Mouse (Mus musculus): Measurements from ENCODE around the gene ccdc198. TPM values are rescaled to one million over a fixed set of nuclear protein-coding genes. Genes with fewer than 3 reads are reported as not detected.
A peak's percentile ranks its signal among the peaks of the same experiment; 100 is the strongest.

ccdc198 gene
- polyA plus RNA-seq, 1 experiment from 2014 or later: 86.7 TPM

DNA sequence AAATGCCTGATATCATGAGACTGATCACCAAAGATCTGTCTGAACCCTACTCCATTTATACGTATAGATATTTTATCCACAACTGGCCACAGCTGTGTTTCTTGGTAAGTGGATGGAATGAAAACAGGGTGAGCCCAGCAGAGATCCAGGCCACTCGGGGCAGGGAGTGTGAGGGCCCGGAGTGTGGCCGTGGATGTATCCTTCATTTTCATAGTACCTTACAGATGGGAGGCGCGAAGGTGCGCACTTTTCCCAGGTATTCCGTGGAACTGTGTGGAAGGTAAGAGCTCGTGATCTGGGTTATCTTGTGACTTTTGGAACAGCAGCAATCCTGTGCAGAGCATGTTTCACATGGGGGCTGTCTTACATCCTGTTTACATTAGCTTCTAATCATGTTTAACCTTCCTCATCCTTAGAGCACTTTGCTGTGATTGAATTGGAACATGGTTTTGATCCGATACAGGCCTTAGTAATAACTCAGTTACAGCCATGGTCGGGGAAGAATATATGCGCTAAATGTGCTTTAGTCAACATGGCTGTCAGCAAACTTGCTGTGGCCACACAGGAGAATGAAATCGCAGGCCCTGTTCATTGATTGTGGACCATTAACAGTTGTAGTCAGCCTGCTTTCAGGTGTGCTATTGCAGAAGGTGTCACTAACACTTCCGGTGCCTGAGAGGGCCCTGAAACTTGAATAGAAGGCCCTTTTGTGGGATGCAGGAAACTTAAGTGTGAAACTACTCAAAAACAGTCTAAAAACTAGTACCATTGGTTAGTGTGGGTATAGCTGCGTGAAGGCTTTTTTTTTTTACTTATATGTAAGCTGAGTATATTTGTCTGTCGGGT, 71.8 kb downstream of the ccdc198 start:
- Histone ChIP-seq H3K4me3 (replicated peaks) (peak overlapping the region; percentile 82), H3K9ac (peak overlapping the region; percentile 86), H3K9me3 (replicated peaks) (no peaks in the 10 kb centered on the region), H3K27me3 (no peaks in the 10 kb centered on the region), H3K4me1 (peaks cover 23% of the 10 kb centered on the region), H3K27ac (peak overlapping the region; percentile 85; the same call in 1 of the 2 replicates), H3K36me3 (peaks cover 3% of the 10 kb centered on the region; the same call in 1 of the 2 replicates), H3K4me2 (peak overlapping the region; percentile 75)
- ATAC-seq (replicated peaks; ENCODE audit: low FRiP score): no peak
- 36% methylated on average over 16 of the region's 16 CpGs for WGBS

GRCm38 (mm10) chr14:49172582-49172988, 72.7 kb downstream of the ccdc198 start:
- peak overlapping the region; percentile 85 for H3K27ac ChIP-seq
- ATAC-seq (replicated peaks; ENCODE audit: low FRiP score): peak; percentile 85
- H3K27me3 ChIP-seq: no peaks in the 10 kb centered on the region
- peak overlapping the region; percentile 86 for H3K9ac ChIP-seq
- H3K9me3 ChIP-seq (replicated peaks): no peaks in the 10 kb centered on the region
- WGBS: under 1% methylated on average over 46 of the region's 46 CpGs
- peak overlapping the region; percentile 75 for H3K4me2 ChIP-seq
- H3K4me1 ChIP-seq: peaks cover 23% of the 10 kb centered on the region
- H3K36me3 ChIP-seq: no peaks in the 10 kb centered on the region
- H3K4me3 ChIP-seq (replicated peaks): peak overlapping the region; percentile 82

DNA sequence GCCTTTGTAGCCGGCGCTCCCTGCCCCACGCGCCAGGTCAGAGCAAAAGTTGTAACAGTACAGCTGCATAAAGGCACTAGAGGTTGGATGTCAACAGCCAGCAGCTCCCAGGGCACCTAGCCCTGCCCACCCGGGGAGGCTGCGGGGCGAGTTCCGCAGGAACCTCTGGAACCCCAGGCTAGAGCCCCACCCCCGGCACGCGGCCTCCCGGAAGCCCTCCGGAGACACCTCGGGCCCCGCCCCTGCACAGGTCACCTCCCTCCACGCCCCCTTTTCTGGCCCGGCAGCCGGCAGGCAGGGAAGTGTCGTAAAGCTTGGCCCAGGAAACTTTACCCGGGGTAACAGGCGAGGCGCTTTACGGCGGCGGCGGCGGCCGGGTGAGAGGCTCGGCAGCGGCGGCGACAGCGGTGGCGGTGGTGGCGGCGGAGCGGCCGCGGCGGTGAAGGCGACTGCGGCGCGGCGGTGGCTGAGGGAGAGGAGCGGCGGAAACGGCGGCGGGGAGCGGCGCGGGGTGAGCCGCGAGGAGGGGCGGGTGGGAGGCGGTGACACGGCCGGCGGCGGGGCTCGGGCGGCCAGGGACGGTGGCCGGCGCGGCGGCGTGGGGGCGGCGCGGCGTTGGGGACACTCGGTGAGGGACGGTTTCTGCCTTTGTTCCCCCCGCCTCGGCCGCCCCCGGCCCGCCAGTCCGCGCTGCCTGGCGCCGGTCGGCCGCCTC, 73.2 kb downstream of the ccdc198 start, which contains the start of gene Naa30:
Gene Naa30 (plus strand): TSS at position 360 of the 715 bp plus-strand sequence.
- Histone ChIP-seq H3K9ac (peak within 1 kb of the TSS; percentile 86), H3K4me1 (peaks cover 23% of the 10 kb centered on the region), H3K27ac (peak within 1 kb of the TSS; percentile 85), H3K4me3 (replicated peaks) (peak within 1 kb of the TSS; percentile 82), H3K4me2 (peak within 1 kb of the TSS; percentile 75), H3K9me3 (replicated peaks) (no peaks in the 10 kb centered on the region), H3K36me3 (no peaks in the 10 kb centered on the region), H3K27me3 (no peaks in the 10 kb centered on the region)
- ATAC-seq (replicated peaks; ENCODE audit: low FRiP score): peak; percentile 95
- WGBS: under 1% methylated on average over 46 of the region's 86 CpGs

DNA sequence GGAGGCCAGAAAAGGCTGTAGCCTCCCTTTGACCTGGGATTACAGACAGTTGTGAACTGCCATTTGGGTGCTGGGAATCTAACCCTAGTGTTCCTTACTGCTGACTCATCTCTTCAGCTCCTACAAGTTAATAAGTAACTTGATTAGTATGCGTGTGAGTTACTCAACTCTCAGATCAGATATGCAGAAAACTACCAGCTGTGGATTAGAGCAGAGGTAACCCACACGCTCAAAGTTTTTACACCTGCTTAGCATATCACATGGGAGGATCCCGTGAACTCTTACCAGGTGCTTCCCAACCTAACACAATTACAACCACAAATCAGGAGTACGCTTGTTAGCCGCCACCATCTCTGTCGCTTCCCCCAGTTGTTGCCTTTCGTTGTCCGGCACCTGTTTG, 74.0 kb downstream of the ccdc198 start:
- 29% methylated on average over 8 of the region's 8 CpGs for WGBS
- Histone ChIP-seq H3K27ac (peak overlapping the region; percentile 85; the same call in 1 of the 2 replicates), H3K4me2 (peak overlapping the region; percentile 75), H3K27me3 (no peaks in the 10 kb centered on the region), H3K36me3 (no peaks in the 10 kb centered on the region), H3K9ac (peak overlapping the region; percentile 86; the same call in 1 of the 2 replicates), H3K4me1 (peaks cover 23% of the 10 kb centered on the region), H3K4me3 (replicated peaks) (peak overlapping the region; percentile 82), H3K9me3 (replicated peaks) (no peaks in the 10 kb centered on the region)
- peak; percentile 41 for ATAC-seq (replicated peaks; ENCODE audit: low FRiP score)

Other genes starting within 250 kb of the ccdc198 start
- gene Ap5m1, start 179.4 kb downstream of the ccdc198 start, polyA plus RNA-seq (2015; fragmentation: Nextera tagmentation; extraction: Ambion mirVana): 26.4 and 29.0 TPM in 2 replicates
- 41.9 and 42.4 TPM in 2 replicates for gene Exoc5, start 178.8 kb downstream of the ccdc198 start, polyA plus RNA-seq (2015; fragmentation: Nextera tagmentation; extraction: Ambion mirVana)
- 9.8 and 10.1 TPM in 2 replicates for gene Naa30, start 73.2 kb downstream of the ccdc198 start, polyA plus RNA-seq (2015; fragmentation: Nextera tagmentation; extraction: Ambion mirVana)